Comparison of ENCODE assay signal across 8 mouse cellular contexts in genomic region chr9:9238438-9239391, GRCm38 (mm10). TPM values are rescaled to one million over a fixed set of nuclear protein-coding genes. Genes with fewer than 3 reads are reported as not detected.
A peak's percentile ranks its signal among the peaks of the same experiment; 100 is the strongest.
DNase-seq lines count a peak whose midpoint lies in the region; ATAC-seq lines count a peak whose summit lies in the region.

Arhgap42 (minus strand) TSS chr9:9239101.

- DNase-seq in adrenal gland, postnatal 25 days, result peak; percentile 83
- DNase-seq in embryo, embryonic 11 days, result peak; percentile 87
- peak; percentile 79 for DNase-seq in gastrocnemius, postnatal 25 days
- peak; percentile 72 for DNase-seq in hindlimb bud, embryonic 11.5 days (ENCODE audit: extremely low spot score, low read depth, low spot score)
- peak; percentile 38 for DNase-seq in left cerebral cortex, adult 8-10 months (ENCODE audit: low spot score in 2 of 2)
- peak; percentile 77 to 89 for DNase-seq in lung, postnatal 4 days
- DNase-seq in right cerebral cortex, postnatal 36 days (ENCODE audit: low spot score in 2 of 2), result peak; percentile 29 to 35

- no peak for ATAC-seq in erythroid progenitor cell, adult 5-6 weeks (replicated peaks; ENCODE audit: low FRiP score, poor library complexity, severe bottlenecking)

RNA-seq across cellular contexts. Expression of gene Arhgap42, which starts in this region (rescaled TPM):
- 32.9 and 47.2 TPM in 2 replicates for total RNA-seq in adrenal gland, postnatal 25 days (2021)
- total RNA-seq in gastrocnemius, postnatal 25 days (2021), result 1 to 10 TPM; 4.2 to 6.5 TPM
- 10 to 100 TPM; 14.4 to 17.2 (median 14.6) TPM for total RNA-seq in left cerebral cortex, adult 8-10 months (2022)
- not detected in 2 replicates for total RNA-seq in erythroid progenitor cell, adult 5-6 weeks (2015; ENCODE audit: low replicate concordance)
- 0.26 TPM in 1 of 2 replicates, not detected in the other for total RNA-seq in erythroid progenitor cell, adult 5-6 weeks (2017; ENCODE audit: low replicate concordance)

Comparison
In these comparisons a context has a peak if more than half of its experiments do, and no peak if none do; other contexts are left out.
1. RNA of gene Arhgap42 (total RNA-seq): 32.9 to 47.2 TPM in adrenal gland, postnatal 25 days, 14.4 to 17.2 TPM in left cerebral cortex, adult 8-10 months and 4.2 to 6.5 TPM in gastrocnemius, postnatal 25 days; 0.26 TPM in erythroid progenitor cell, adult 5-6 weeks; every median in the first group is over 4 times any median in the second.
2. DNase-seq: peak in every context shown above with its lines; median percentile 87 in embryo, embryonic 11 days; 83 in adrenal gland, postnatal 25 days; 83 in lung, postnatal 4 days; 79 in gastrocnemius, postnatal 25 days; 72 in hindlimb bud, embryonic 11.5 days; 38 in left cerebral cortex, adult 8-10 months; 32 in right cerebral cortex, postnatal 36 days.